Mouse (Mus musculus): ENCODE results near the gene Ints4. TPM values are rescaled to one million over a fixed set of nuclear protein-coding genes. Genes with fewer than 3 reads are reported as not detected.

The Ints4 gene
- total RNA-seq, 2 experiments from 2014 or later, result 28.1 to 31.9 TPM

- Histone ChIP-seq H3K27ac (no peak overlapping the region), H3K4me3 (no peak overlapping the region)
- TF ChIP-seq CTCF (conservative IDR thresholded peaks at IDR 0.05), result no peak
- no peak for DNase-seq (ENCODE audit: low spot score in 2 of 2)
Observed at GRCm38 (mm10) chr7:97569372-97569771, 88.6 kb downstream of the Ints4 start.

- DNase-seq (ENCODE audit: low spot score in 2 of 2), result no peak
- no peak overlapping the region for H3K27ac ChIP-seq
- H3K4me3 ChIP-seq, result no peak overlapping the region
- TF ChIP-seq CTCF (conservative IDR thresholded peaks at IDR 0.05), result peak; percentile 38
Observed at GRCm38 (mm10) chr7:97570389-97570788, 89.6 kb downstream of the Ints4 start.

DNA sequence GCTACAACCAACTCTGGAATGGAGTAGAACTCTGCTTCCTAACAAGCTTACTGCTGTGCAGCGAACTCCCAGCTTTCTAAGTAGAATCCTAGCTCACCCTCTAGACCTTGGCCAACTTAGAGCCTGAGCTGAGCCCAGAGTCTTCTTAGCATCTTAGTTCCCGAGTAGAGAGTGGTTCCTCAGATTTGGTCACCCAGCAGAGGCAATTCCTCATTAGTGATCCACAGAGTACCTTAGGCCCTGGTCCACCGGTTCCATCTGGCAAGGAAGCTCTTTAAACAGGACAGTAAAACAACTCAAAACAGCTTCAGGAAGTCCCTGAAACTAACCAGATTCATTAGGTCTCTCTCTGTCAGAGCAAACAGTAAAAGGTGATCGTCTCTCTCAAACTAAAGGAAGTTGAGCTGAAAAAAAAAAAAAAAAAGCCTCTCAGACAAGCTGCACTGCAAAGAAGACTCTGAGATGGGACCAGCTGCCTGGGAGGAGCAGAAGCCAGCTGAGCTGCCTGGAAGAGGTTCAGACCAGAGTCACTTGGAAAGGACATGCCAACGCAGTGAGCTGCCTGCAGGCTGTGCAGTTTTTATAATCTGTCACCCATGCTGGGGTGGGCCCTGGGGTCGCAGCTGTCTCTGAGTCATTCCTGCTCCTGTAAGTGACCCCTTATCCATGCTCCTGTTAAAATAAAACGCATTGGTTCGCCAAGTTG lies 97.8 kb downstream of the Ints4 start:
- Histone ChIP-seq H3K27ac (peak overlapping the region; percentile 100), H3K4me3 (peak overlapping the region; percentile 98)
- peak; percentile 44 to 50 for DNase-seq (ENCODE audit: low spot score in 2 of 2)
- TF ChIP-seq CTCF (conservative IDR thresholded peaks at IDR 0.05), result no peak

- Histone ChIP-seq H3K4me3 (peak within 1 kb of the TSS; percentile 98), H3K27ac (peak within 1 kb of the TSS; percentile 100)
- peak; percentile 92 to 97 for DNase-seq (ENCODE audit: low spot score in 2 of 2)
- TF ChIP-seq CTCF (conservative IDR thresholded peaks at IDR 0.05), result peak; percentile 86
Observed at GRCm38 (mm10) chr7:97579067-97579975, 98.6 kb downstream of the Ints4 start, which contains the start of the genes Aamdc and Rsf1. Aamdc (minus strand) TSS chr7:97579497. Rsf1 (plus strand) TSS chr7:97579889.

DNA sequence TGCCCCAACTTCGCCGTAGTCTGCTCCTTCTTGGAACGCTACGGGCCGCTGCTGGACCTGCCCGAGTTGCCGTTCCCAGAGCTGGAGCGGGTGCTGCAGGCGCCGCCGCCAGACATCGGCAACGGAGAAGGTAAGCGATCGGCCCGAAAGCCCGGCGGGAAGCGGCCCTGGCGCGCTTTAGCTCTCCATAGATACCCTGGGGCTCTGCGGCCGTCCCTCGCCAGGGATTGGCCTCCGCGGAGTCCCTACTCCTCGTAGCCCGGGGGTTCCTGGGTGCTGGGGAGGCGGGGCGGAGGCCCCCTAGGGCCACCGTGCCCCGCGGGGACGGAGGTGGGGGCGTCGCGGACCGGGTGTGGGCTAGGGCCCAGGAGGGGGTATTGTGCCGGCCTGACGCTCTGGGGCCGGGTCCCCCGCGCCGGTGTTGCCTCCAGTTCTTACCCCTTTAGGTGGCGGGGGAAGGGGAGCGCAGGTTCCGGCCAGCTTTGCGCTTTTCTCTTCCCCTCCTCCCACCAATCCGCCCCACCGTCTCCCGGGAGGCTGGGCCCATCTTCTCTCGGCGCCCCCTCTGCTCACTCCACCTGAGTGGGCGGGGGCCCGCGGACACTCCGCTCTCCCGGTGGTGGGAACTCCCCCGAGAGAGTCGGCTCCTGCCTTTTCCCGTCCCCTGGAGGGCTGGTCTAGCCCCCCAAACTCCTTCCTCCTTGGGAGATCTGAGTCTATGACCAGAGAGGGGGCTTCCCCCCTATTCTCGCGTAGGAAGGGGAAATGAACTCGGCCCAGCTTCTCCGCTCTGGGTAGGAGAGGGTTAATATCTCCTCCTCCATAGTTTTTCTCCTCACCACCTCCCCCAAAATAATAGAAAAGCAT lies 99.5 kb downstream of the Ints4 start:
- Histone ChIP-seq H3K4me3 (peak overlapping the region; percentile 98), H3K27ac (peak overlapping the region; percentile 100)
- peak; percentile 36 to 38 for DNase-seq (ENCODE audit: low spot score in 2 of 2)
- no peak for TF ChIP-seq CTCF (conservative IDR thresholded peaks at IDR 0.05)

DNA sequence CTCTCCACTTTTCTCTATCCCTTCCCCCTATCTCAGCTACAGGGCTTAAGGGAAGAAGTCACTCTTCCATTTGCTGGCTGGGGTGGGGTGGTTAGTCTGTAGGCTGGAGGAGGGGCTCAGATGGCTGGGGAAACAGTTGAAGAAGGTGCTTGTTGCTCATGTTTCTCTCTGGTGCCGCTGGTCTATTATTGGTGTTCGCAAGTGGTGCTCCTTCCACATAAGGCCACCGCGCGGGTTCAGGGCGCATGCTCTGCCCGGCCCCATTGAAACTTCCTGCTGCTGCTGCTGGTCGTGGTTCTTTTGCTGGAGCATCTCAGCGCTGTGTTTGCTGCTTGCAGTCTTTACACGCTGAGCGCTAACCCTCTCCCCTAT lies 100.1 kb downstream of the Ints4 start:
- DNase-seq (ENCODE audit: low spot score in 2 of 2), result peak; percentile 78 to 89
- peak overlapping the region; percentile 98 for H3K4me3 ChIP-seq
- H3K27ac ChIP-seq, result peak overlapping the region; percentile 100
- TF ChIP-seq CTCF (conservative IDR thresholded peaks at IDR 0.05), result peak; percentile 59

DNA sequence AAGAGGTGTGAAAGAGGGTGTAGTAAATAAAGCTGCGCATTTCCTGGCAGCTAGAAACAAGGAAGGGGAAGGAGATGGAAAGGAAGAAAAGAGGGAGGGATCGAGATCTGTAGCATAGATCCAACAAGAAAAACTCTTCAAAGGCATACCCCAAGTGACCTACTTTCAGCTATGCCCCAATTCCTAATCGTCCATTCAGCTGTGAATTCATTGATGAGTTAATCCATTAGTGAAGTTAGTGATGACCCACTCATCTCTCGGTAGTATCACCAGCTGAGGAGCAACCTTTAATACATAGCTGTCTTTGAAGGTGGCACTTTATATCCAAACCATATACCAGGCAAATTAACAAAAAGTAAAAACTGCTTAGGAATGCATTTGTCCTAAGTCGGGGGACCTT lies 107.8 kb downstream of the Ints4 start:
- Histone ChIP-seq H3K4me3 (no peak overlapping the region), H3K27ac (no peak overlapping the region)
- no peak for DNase-seq (ENCODE audit: low spot score in 2 of 2)
- TF ChIP-seq CTCF (conservative IDR thresholded peaks at IDR 0.05), result no peak

GRCm38 (mm10) chr7:97590488-97590887 lies 109.7 kb downstream of the Ints4 start:
- DNase-seq (ENCODE audit: low spot score in 2 of 2), result no peak
- Histone ChIP-seq H3K4me3 (no peak overlapping the region), H3K27ac (no peak overlapping the region)
- no peak for TF ChIP-seq CTCF (conservative IDR thresholded peaks at IDR 0.05)

Other genes with a start within 250 kb of the Ints4 start
- 10 to 100 TPM; 14.3 to 14.6 TPM for gene Usp35, start 148.9 kb upstream of the Ints4 start, total RNA-seq (2021)
- gene Kctd21, start 148.6 kb upstream of the Ints4 start, total RNA-seq (2021), result 10 to 100 TPM; 13.2 to 14.5 TPM
- 10 to 100 TPM; 10.1 to 10.2 TPM for gene Alg8, start 109.3 kb upstream of the Ints4 start, total RNA-seq (2021)
- 100 to 1,000 TPM; 206 to 221 TPM for gene Ndufc2, start 81.0 kb upstream of the Ints4 start, total RNA-seq (2021)
- 10 to 100 TPM; 40.0 to 40.6 TPM for gene Thrsp, start 63.2 kb upstream of the Ints4 start, total RNA-seq (2021)
- 1 to 10 TPM; 4.7 to 5.3 TPM for gene Kctd14, start 29.6 kb upstream of the Ints4 start, total RNA-seq (2021)
- 10 to 100 TPM; 46.5 to 50.2 TPM for gene Aamdc, start 98.5 kb downstream of the Ints4 start, total RNA-seq (2021)
- gene Rsf1, start 98.9 kb downstream of the Ints4 start, total RNA-seq (2021), result 10 to 100 TPM; 46.0 to 50.3 TPM
- 10 to 100 TPM; 91.0 to 94.3 TPM for gene Clns1a, start 215.7 kb downstream of the Ints4 start, total RNA-seq (2021)

Data from layer of hippocampus, adult 2 months (tissue).